Mouse (Mus musculus) embryonic facial prominence, embryonic 11.5 days (tissue): ENCODE data around the gene Olfr1042. TPM values are rescaled to one million over a fixed set of nuclear protein-coding genes. Genes with fewer than 3 reads are reported as not detected.
"Not testable (repeated sequence)": the region's sequence is repeated elsewhere in the genome, so short reads cannot be mapped to it uniquely, and the experiment has no call there.

ENCODE experiments used
- ATAC-seq: fragments of 200-750 bp; cut with Nextera tagmentation; replicated peaks from 2 replicates; pipeline ENCODE4 v1.8.0; 2017; ENCODE audit warnings: low read depth; ENCODE audit not compliant: insufficient number of reproducible peaks, low FRiP score, low TSS enrichment
- DNase-seq: peaks from one replicate; pipeline ENCODE4 v3.0.0-alpha.2; 2015; ENCODE audit warnings: low spot score
- H3K27ac ChIP-seq: fragments of 300-500 bp; sonication (generic); replicated peaks from 2 replicates; pipeline ENCODE4 v1.5.1; 2014; ENCODE audit warnings: mild to moderate bottlenecking, low read depth, low read length, control low read depth
- H3K27me3 ChIP-seq: fragments of 300-500 bp; sonication (generic); 2 replicates; pipeline ENCODE4 v1.6.1; 2014; ENCODE audit warnings: mild to moderate bottlenecking, low read length, moderate library complexity, mixed read lengths; ENCODE audit not compliant: control insufficient read depth, insufficient read depth
- H3K36me3 ChIP-seq: fragments of 300-500 bp; sonication (generic); replicated peaks from 2 replicates; pipeline ENCODE4 v1.6.1; 2014; ENCODE audit warnings: low read depth, mild to moderate bottlenecking, low read length, moderate library complexity, mixed read lengths; ENCODE audit not compliant: control insufficient read depth, insufficient read depth
- H3K4me1 ChIP-seq: fragments of 300-500 bp; sonication (generic); 2 replicates; pipeline ENCODE4 v1.6.1; 2014; ENCODE audit warnings: low read length, mixed read lengths; ENCODE audit not compliant: control insufficient read depth, insufficient read depth
- H3K4me2 ChIP-seq: fragments of 300-500 bp; sonication (generic); 2 replicates; pipeline ENCODE4 v1.6.1; 2014; ENCODE audit warnings: low read depth, mild to moderate bottlenecking, control low read depth, low read length, moderate library complexity
- H3K4me3 ChIP-seq: fragments of 300-500 bp; sonication (generic); 2 replicates; pipeline ENCODE4 v1.5.1; 2014; ENCODE audit warnings: low read depth, low read length, control low read depth
- H3K9ac ChIP-seq: fragments of 300-500 bp; sonication (generic); replicated peaks from 2 replicates; pipeline ENCODE4 v1.6.1; 2014; ENCODE audit warnings: mild to moderate bottlenecking, control low read depth, low read length
- H3K9me3 ChIP-seq: fragments of 300-500 bp; sonication (generic); replicated peaks from 2 replicates; pipeline ENCODE4 v1.6.1; 2016; ENCODE audit warnings: mild to moderate bottlenecking, low read length, inconsistent platforms, mixed read lengths; ENCODE audit not compliant: control insufficient read depth
- WGBS: fragments of 180-500 bp; shearing (Covaris S2); extraction: QIAGEN DNeasy Blood & Tissue Kit; methylation state at CpG from one replicate; pipeline ENCODE4 v1.1.7; 2014; 5-methylcytosine and 5-hydroxymethylcytosine counted together
- polyA plus RNA-seq: library from polyadenylated mRNA; unstranded; fragments of >200 nt; fragmentation: Nextera tagmentation; extraction: Ambion mirVana; gene quantifications from 2 replicates; pipeline ENCODE4 v1.2.1, GENCODE M21; 2014

Olfr1042 gene
- not detected in 2 replicates for polyA plus RNA-seq

DNA sequence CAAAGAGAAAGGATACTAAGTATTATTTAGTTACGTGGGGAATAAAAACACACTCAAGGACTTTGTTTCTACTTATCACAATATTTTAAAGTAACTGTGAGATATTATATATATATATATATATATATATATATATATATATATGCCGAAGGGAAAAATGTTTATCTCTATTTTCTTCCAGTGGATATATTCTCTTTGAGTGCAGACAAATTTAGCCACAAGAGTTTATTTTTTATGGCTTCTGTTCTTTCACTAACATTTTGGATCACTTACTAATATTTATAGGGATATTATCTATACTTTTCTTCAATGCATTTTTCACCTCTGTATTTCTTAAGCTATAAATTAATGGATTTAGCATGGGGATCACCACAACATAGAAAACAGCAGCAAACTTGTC, at the start of gene Olfr1042:
TSS of gene Olfr1042 (minus strand) at position 101 of the 400 bp plus-strand sequence.
- Histone ChIP-seq H3K9ac (no peak within 1 kb of the TSS), H3K4me3 (no peak within 1 kb of the TSS), H3K36me3 (no peaks in the 10 kb centered on the region), H3K4me1 (no peaks in the 10 kb centered on the region), H3K27me3 (no peaks in the 10 kb centered on the region), H3K27ac (no peak within 1 kb of the TSS), H3K9me3 (no peaks in the 10 kb centered on the region), H3K4me2 (no peak within 1 kb of the TSS)
- DNase-seq (no peak), ATAC-seq (no peak)
- 90% methylated on average over 2 of the region's 2 CpGs for WGBS

DNA sequence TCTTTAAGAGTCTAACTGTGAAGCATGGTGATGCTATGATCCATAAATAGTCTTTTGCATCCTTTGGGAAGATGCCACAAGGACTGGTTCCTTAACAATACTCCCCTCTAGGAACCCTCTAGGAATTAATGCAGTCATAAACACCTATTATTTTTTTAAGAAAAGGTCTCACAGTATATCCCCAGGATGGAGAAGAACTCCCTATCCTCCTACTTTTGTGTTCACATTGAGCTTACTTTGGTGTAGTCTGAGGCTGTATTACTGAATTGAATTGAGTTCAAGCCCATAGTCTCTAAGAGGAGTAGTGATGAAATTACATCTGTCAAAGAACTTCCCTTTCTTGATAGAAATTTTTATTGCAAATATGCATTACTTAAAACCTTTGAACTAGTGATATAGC, 41.3 kb upstream of the Olfr1042 start, which contains the start of gene Olfr1045:
TSS of gene Olfr1045 (minus strand) at position 101 of the 400 bp plus-strand sequence.
- H3K27ac ChIP-seq = no peak within 1 kb of the TSS
- no peaks in the 10 kb centered on the region for H3K27me3 ChIP-seq
- no peaks in the 10 kb centered on the region for H3K4me1 ChIP-seq
- no peak for ATAC-seq
- no peaks in the 10 kb centered on the region for H3K36me3 ChIP-seq
- H3K9me3 ChIP-seq = no peaks in the 10 kb centered on the region
- no peak within 1 kb of the TSS for H3K4me2 ChIP-seq
- no peak within 1 kb of the TSS for H3K9ac ChIP-seq
- no peak for DNase-seq
- no peak within 1 kb of the TSS for H3K4me3 ChIP-seq

- no peak for DNase-seq
- ATAC-seq = no peak
- H3K27ac ChIP-seq = no peak overlapping the region
- no peak overlapping the region for H3K4me2 ChIP-seq
- H3K9ac ChIP-seq = no peak overlapping the region
- H3K4me1 ChIP-seq = no peaks in the 10 kb centered on the region
- WGBS = 47% methylated on average over 1 of the region's 1 CpGs
- H3K4me3 ChIP-seq = no peak overlapping the region
- no peaks in the 10 kb centered on the region for H3K36me3 ChIP-seq
- H3K27me3 ChIP-seq = no peaks in the 10 kb centered on the region
- H3K9me3 ChIP-seq = no peaks in the 10 kb centered on the region
Observed at GRCm38 (mm10) chr2:86195863-86196262, 34.2 kb upstream of the Olfr1042 start.

DNA sequence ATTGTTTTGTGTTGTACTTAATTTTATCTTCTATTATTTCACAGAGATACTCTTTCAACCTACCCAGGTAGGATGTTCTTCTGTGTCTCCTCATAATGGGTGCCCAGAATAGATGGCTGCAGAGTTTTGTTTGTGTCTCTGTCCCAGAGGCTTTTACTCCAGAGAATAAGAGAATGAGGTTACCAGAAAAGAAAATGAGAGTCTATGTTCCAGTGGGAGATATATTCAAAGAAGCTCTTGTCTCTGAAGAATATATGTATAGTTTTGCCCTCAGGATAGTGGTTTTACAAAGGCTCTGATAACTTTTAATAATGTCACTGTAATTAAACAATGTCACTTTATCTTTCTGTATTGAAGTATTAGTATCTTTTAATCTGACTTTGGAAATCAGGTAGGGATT, 23.9 kb upstream of the Olfr1042 start, which contains the start of gene Olfr52:
TSS of gene Olfr52 (minus strand) at position 101 of the 400 bp plus-strand sequence.
- Histone ChIP-seq H3K27me3 (no peaks in the 10 kb centered on the region), H3K9ac (no peak within 1 kb of the TSS), H3K27ac (no peak within 1 kb of the TSS), H3K36me3 (no peaks in the 10 kb centered on the region), H3K4me3 (no peak within 1 kb of the TSS), H3K9me3 (no peaks in the 10 kb centered on the region), H3K4me1 (no peaks in the 10 kb centered on the region), H3K4me2 (no peak within 1 kb of the TSS)
- ATAC-seq = no peak
- no peak for DNase-seq

DNA sequence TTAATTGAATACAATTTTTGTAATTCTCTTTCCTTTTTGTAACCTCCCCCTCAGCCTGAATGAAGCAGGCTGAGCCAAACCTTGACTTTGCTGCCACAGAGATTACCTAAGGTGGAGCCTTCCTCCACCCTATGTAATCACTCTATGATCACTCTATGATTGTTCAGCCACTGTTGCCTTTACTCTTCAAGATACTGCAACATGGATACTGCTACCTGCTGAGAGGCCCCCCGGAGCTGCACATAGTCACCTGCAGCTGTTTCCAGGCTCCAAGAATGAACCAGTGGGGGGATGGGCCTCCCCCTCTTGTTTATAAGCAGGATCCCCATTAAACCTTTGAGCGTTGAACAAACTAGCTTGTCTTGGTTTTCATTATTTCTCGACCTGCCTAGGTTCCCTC, 18.3 kb upstream of the Olfr1042 start:
- WGBS = 81% methylated on average over 3 of the region's 3 CpGs
- no peaks in the 10 kb centered on the region for H3K4me1 ChIP-seq

DNA sequence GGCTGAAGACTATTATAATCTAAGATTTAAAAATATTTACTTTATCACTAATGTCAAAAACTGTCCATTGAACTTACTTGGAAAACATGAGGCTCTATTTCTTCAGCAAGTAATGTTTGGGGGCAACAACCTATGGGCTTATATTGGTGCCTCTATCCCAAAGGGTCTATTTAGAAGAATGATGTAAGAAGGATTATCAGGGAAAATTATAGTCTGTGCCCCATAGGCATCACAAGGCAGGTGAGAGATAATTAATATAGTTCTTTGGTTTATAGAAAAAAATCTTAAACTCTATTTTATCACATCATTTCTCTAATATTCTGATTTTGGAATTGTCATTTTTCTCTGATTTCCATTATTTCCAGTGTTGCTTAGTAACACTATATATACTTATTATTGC, 16.1 kb upstream of the Olfr1042 start, which contains the start of gene Olfr1044:
TSS of gene Olfr1044 (minus strand) at position 101 of the 400 bp plus-strand sequence.
- no peaks in the 10 kb centered on the region for H3K4me1 ChIP-seq
- no peaks in the 10 kb centered on the region for H3K36me3 ChIP-seq
- H3K9ac ChIP-seq = no peak within 1 kb of the TSS
- no peak within 1 kb of the TSS for H3K27ac ChIP-seq
- ATAC-seq = no peak
- no peak for DNase-seq
- no peak within 1 kb of the TSS for H3K4me3 ChIP-seq
- H3K9me3 ChIP-seq = no peaks in the 10 kb centered on the region
- H3K4me2 ChIP-seq = no peak within 1 kb of the TSS
- no peaks in the 10 kb centered on the region for H3K27me3 ChIP-seq

More for the DNA sequence above, 18.3 kb upstream of the Olfr1042 start:
- H3K9me3 ChIP-seq = no peaks in the 10 kb centered on the region
- no peak overlapping the region for H3K27ac ChIP-seq
- no peaks in the 10 kb centered on the region for H3K27me3 ChIP-seq
- no peaks in the 10 kb centered on the region for H3K36me3 ChIP-seq
- no peak overlapping the region for H3K9ac ChIP-seq
- DNase-seq (no peak), ATAC-seq (no peak)
- H3K4me2 ChIP-seq = no peak overlapping the region
- no peak overlapping the region for H3K4me3 ChIP-seq

- 86% methylated on average over 7 of the region's 7 CpGs for WGBS
Observed at GRCm38 (mm10) chr2:86175422-86175821, 13.8 kb upstream of the Olfr1042 start.

GRCm38 (mm10) chr2:86167422-86167821, 5.8 kb upstream of the Olfr1042 start, which contains the start of gene Olfr1043:
Gene Olfr1043, minus strand, starts transcription at chr2:86167522.
- H3K9ac ChIP-seq = no peak within 1 kb of the TSS
- DNase-seq (no peak), ATAC-seq (no peak)
- no peaks in the 10 kb centered on the region for H3K4me1 ChIP-seq
- no peaks in the 10 kb centered on the region for H3K27me3 ChIP-seq
- H3K4me2 ChIP-seq = no peak within 1 kb of the TSS
- no peaks in the 10 kb centered on the region for H3K9me3 ChIP-seq
- no peak within 1 kb of the TSS for H3K27ac ChIP-seq
- WGBS = 88% methylated on average over 2 of the region's 2 CpGs
- H3K4me3 ChIP-seq = no peak within 1 kb of the TSS
- no peaks in the 10 kb centered on the region for H3K36me3 ChIP-seq

More at GRCm38 (mm10) chr2:86175422-86175821, 13.8 kb upstream of the Olfr1042 start:
- not testable (repeated sequence) for ATAC-seq, H3K4me1 ChIP-seq, DNase-seq, H3K27ac ChIP-seq, H3K4me3 ChIP-seq, H3K4me2 ChIP-seq, H3K36me3 ChIP-seq, H3K9ac ChIP-seq, H3K9me3 ChIP-seq, H3K27me3 ChIP-seq
